Comparison of ENCODE assay signal across 11 mouse cellular contexts in the genomic region with DNA sequence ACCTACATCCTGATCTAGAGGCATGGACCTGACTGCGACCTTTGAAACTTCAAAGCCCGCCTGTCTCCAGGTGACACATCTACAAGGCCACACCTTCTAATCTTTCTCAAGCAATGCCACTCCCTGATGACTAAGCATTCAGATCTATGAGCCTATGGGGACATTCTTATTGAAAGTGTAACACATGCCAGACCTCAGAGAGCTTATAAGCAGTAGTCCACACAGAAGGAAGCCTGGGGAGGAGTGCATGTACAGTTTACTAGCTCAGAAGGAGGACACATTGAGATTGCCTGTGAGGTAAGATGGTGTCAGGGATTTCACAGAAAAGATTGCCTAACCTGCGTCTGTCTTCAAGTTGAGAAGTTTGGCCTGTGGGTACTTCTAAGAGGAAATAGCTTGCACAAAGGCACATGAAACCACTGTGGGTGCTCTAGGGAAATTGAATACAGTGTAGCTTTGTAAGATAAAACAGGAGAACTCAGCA. TPM values are rescaled to one million over a fixed set of nuclear protein-coding genes. Genes with fewer than 3 reads are reported as not detected.
DNase-seq lines count a peak whose midpoint lies in the region; ATAC-seq and TF ChIP-seq lines count a peak whose summit lies in the region.
"Had no signal": no experiment of that assay in that cellular context is flagged by ENCODE, and none has a peak within 500 bp of the region (broad histone marks: within the 10 kb centered on the region; RNA-seq: fewer than 3 reads in every experiment).

No protein-coding gene starts in this region.

- H3K4me1 ChIP-seq in liver, postnatal 0 days (ENCODE audit: insufficient read depth), result peaks cover 48% of the 10 kb centered on the region
- no peaks in the 10 kb centered on the region for H3K4me1 ChIP-seq in limb, embryonic 10.5 days
- H3K4me1 ChIP-seq: midbrain, embryonic 12.5 days had no signal

- no peak overlapping the region for H3K9ac ChIP-seq in liver, postnatal 0 days (replicated peaks)
- H3K9ac ChIP-seq: midbrain, embryonic 12.5 days had no signal

- no peaks in the 10 kb centered on the region for H3K36me3 ChIP-seq in liver, postnatal 0 days (replicated peaks; ENCODE audit: insufficient read depth, low read length)
- no peaks in the 10 kb centered on the region for H3K36me3 ChIP-seq in limb, embryonic 10.5 days
- H3K36me3 ChIP-seq: midbrain, embryonic 12.5 days had no signal

- H3K9me3 ChIP-seq in liver, postnatal 0 days (ENCODE audit: low read length), result no peaks in the 10 kb centered on the region
- no peaks in the 10 kb centered on the region for H3K9me3 ChIP-seq in limb, embryonic 10.5 days (replicated peaks)
- H3K9me3 ChIP-seq: midbrain, embryonic 12.5 days had no signal

- H3K27me3 ChIP-seq in liver, postnatal 0 days (ENCODE audit: insufficient read depth, low read length), result no peaks in the 10 kb centered on the region
- H3K27me3 ChIP-seq in limb, embryonic 10.5 days (ENCODE audit: low read depth, poor library complexity, severe bottlenecking), result no peaks in the 10 kb centered on the region
- H3K27me3 ChIP-seq: midbrain, embryonic 12.5 days had no signal

- peak overlapping the region; percentile 35 for H3K4me3 ChIP-seq in liver, postnatal 0 days (ENCODE audit: low read depth, low read length)
- no peak overlapping the region for H3K4me3 ChIP-seq in limb, embryonic 10.5 days
- H3K4me3 ChIP-seq: midbrain, embryonic 12.5 days had no signal

- peak; percentile 86 for ATAC-seq in erythroid progenitor cell, adult 5-6 weeks (replicated peaks; ENCODE audit: low FRiP score, poor library complexity, severe bottlenecking)
- peak; percentile 82 for ATAC-seq in liver, postnatal 0 days
- ATAC-seq: hindbrain, embryonic 16.5 days had no signal

- H3K4me2 ChIP-seq in liver, postnatal 0 days (ENCODE audit: low read depth, low read length), result peak overlapping the region; percentile 48
- H3K4me2 ChIP-seq: midbrain, embryonic 12.5 days had no signal

- peak overlapping the region; percentile 72 for H3K27ac ChIP-seq in liver, postnatal 0 days (ENCODE audit: low read depth)
- no peak overlapping the region for H3K27ac ChIP-seq in limb, embryonic 10.5 days
- H3K27ac ChIP-seq: midbrain, embryonic 12.5 days had no signal

- 57% methylated on average over 3 of the region's 3 CpGs for WGBS in liver, postnatal 0 days (ENCODE audit: insufficient replicate concordance)
- WGBS in limb, embryonic 10.5 days, result 87% methylated on average over 3 of the region's 3 CpGs

- peak; percentile 83 for DNase-seq in 416B (ENCODE audit: low read depth)
- DNase-seq in CD8-positive naive resting alpha-beta T cell, adult 2 months (ENCODE audit: low read depth in 2 of 2, low spot score in 2 of 2), result peak; percentile 23 to 29
- peak; percentile 33 for DNase-seq in liver, postnatal 0 days
- no peak for DNase-seq in testis, postnatal 10 days (ENCODE audit: low spot score)
- no peak for DNase-seq in cerebellum, adult 11 months
- no peak for DNase-seq in limb, embryonic 10.5 days (ENCODE audit: low spot score)
- DNase-seq in urinary bladder, postnatal 36 days (ENCODE audit: low spot score in 2 of 2), result no peak
- DNase-seq: embryo, embryonic 11 days had no signal

- TF ChIP-seq EP300 in liver, postnatal 0 days (IDR thresholded peaks at IDR 0.05; ENCODE audit: low read depth), result peak; percentile 80

- TF ChIP-seq CTCF in liver, postnatal 0 days (IDR thresholded peaks at IDR 0.05; ENCODE audit: low read depth), result no peak

RNA-seq across cellular contexts. Expression of gene Tnrc6b, which starts 31.9 kb away (rescaled TPM):
- 113 and 187 TPM in 2 replicates for total RNA-seq in erythroid progenitor cell, adult 5-6 weeks (2015; ENCODE audit: low replicate concordance)
- total RNA-seq in erythroid progenitor cell, adult 5-6 weeks (2017; ENCODE audit: low replicate concordance), result 141 and 357 TPM in 2 replicates
- 6.3 and 9.6 TPM in 2 replicates for polyA plus RNA-seq in liver, postnatal 0 days (2015; fragmentation: Nextera tagmentation; extraction: Ambion mirVana)
- 31.0 and 40.1 TPM in 2 replicates for polyA plus RNA-seq in limb, embryonic 10.5 days (2016; fragmentation: Nextera tagmentation; extraction: Ambion mirVana)

Comparison
In these comparisons a context has a peak if more than half of its experiments do, and no peak if none do; other contexts are left out.
1. DNase-seq: peak in 416B (single experiment), CD8-positive naive resting alpha-beta T cell, adult 2 months (2 of 2) and liver, postnatal 0 days (single experiment); none in testis, postnatal 10 days (single experiment), cerebellum, adult 11 months (single experiment), limb, embryonic 10.5 days (single experiment) and urinary bladder, postnatal 36 days (0 of 2).